Comparison of ENCODE assay signal across 8 mouse cellular contexts in the genomic region with DNA sequence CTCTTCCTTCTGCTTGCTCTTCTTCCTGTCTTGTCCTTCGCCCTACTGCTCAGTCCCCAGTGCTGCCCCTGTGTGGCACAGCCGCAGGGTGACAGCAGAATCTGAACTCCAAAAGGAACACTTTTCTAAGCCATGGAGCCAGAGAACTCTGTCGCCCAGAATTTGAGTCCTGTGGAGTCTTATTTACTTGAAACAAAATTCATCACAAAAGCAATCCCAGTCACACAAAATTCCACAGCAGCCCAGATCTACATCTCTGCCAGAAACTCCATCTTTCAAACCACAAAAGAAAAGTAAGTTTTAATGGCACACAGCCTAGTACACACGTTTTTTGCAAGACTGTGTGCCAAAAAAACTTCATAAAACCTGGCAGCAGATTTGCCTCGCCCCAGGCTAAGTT. TPM values are rescaled to one million over a fixed set of nuclear protein-coding genes. Genes with fewer than 3 reads are reported as not detected.
DNase-seq lines count a peak whose midpoint lies in the region; ATAC-seq and TF ChIP-seq lines count a peak whose summit lies in the region.

No protein-coding gene starts in this region.

- H3K36me3 ChIP-seq in midbrain, embryonic 11.5 days (ENCODE audit: control insufficient read depth, insufficient read depth, low read length): 0 out of 2 replicates have a peak, but pooled peaks cover under 1% of the 10 kb centered on the region
- peaks cover 9% of the 10 kb centered on the region for H3K36me3 ChIP-seq in midbrain, embryonic 13.5 days
- peaks cover 12% of the 10 kb centered on the region for H3K36me3 ChIP-seq in midbrain, postnatal 0 days (ENCODE audit: insufficient read depth, low read length)

- peaks cover 11% of the 10 kb centered on the region for H3K4me1 ChIP-seq in midbrain, embryonic 11.5 days (ENCODE audit: control insufficient read depth, insufficient read depth, low read length)
- H3K4me1 ChIP-seq in midbrain, embryonic 13.5 days (replicated peaks): peaks cover 52% of the 10 kb centered on the region
- peaks cover 14% of the 10 kb centered on the region; the same call in 1 of the 2 replicates for H3K4me1 ChIP-seq in embryonic fibroblast, embryonic 13.5 days (ENCODE audit: control insufficient read depth, insufficient read depth, low read length)
- peaks cover 27% of the 10 kb centered on the region for H3K4me1 ChIP-seq in midbrain, postnatal 0 days (ENCODE audit: insufficient read depth, low read length)

- no peaks in the 10 kb centered on the region for H3K27me3 ChIP-seq in midbrain, embryonic 11.5 days (ENCODE audit: control insufficient read depth, insufficient read depth, low read length)
- no peaks in the 10 kb centered on the region for H3K27me3 ChIP-seq in midbrain, embryonic 13.5 days
- H3K27me3 ChIP-seq in midbrain, postnatal 0 days (ENCODE audit: insufficient read depth, low read length): no peaks in the 10 kb centered on the region

- WGBS in midbrain, embryonic 11.5 days: 55% methylated on average over 5 of the region's 5 CpGs
- 42% methylated on average over 5 of the region's 5 CpGs for WGBS in midbrain, embryonic 13.5 days
- 28% methylated on average over 5 of the region's 5 CpGs for WGBS in midbrain, postnatal 0 days

- H3K4me2 ChIP-seq in midbrain, embryonic 11.5 days: no peak overlapping the region
- no peak overlapping the region for H3K4me2 ChIP-seq in midbrain, embryonic 13.5 days (replicated peaks)
- H3K4me2 ChIP-seq in midbrain, postnatal 0 days (ENCODE audit: low read depth, low read length, poor library complexity, severe bottlenecking): peak overlapping the region; percentile 9; the same call in 1 of the 2 replicates

- TF ChIP-seq POLR2A in embryonic fibroblast, embryonic 13.5 days (IDR thresholded peaks at IDR 0.05; ENCODE audit: low read depth, low read length): no peak

- DNase-seq in adrenal gland, adult (ENCODE audit: inconsistent age in 2 of 2, low spot score in 1 of 2): peak; percentile 45 to 73
- no peak for DNase-seq in adrenal gland, adult 8-10 months
- DNase-seq in midbrain, embryonic 11.5 days (ENCODE audit: low spot score, missing footprints): peak; percentile 83
- peak; percentile 34 to 49 for DNase-seq in kidney, postnatal 25 days
- DNase-seq in midbrain, postnatal 0 days (ENCODE audit: low spot score): peak; percentile 42
- DNase-seq in c-Kit-positive CD71-positive TER-119-positive erythroid progenitor cells, embryonic 14.5 days (ENCODE audit: low spot score): no peak

- no peak overlapping the region for H3K4me3 ChIP-seq in midbrain, embryonic 11.5 days (ENCODE audit: low read depth, low read length)
- H3K4me3 ChIP-seq in midbrain, embryonic 13.5 days (replicated peaks): no peak overlapping the region
- H3K4me3 ChIP-seq in embryonic fibroblast, embryonic 13.5 days (ENCODE audit: insufficient read depth, low read length): no peak overlapping the region
- no peak overlapping the region for H3K4me3 ChIP-seq in midbrain, postnatal 0 days (ENCODE audit: low read depth, low read length)

- no peak for TF ChIP-seq CTCF in embryonic fibroblast, embryonic 13.5 days (IDR thresholded peaks at IDR 0.05; ENCODE audit: borderline replicate concordance, insufficient read depth, low read length)
- peak; percentile 69 for TF ChIP-seq CTCF in midbrain, postnatal 0 days (IDR thresholded peaks at IDR 0.05)

- H3K27ac ChIP-seq in midbrain, embryonic 11.5 days (ENCODE audit: low read depth, low read length): no peak overlapping the region
- H3K27ac ChIP-seq in midbrain, embryonic 13.5 days: no peak overlapping the region
- peak overlapping the region; percentile 46 for H3K27ac ChIP-seq in embryonic fibroblast, embryonic 13.5 days (ENCODE audit: insufficient read depth, low read length)
- no peak overlapping the region for H3K27ac ChIP-seq in midbrain, postnatal 0 days (ENCODE audit: low read depth, low read length)

- H3K9ac ChIP-seq in midbrain, embryonic 11.5 days (ENCODE audit: low read length): no peak overlapping the region
- no peak overlapping the region for H3K9ac ChIP-seq in midbrain, embryonic 13.5 days (replicated peaks)
- no peak overlapping the region for H3K9ac ChIP-seq in midbrain, postnatal 0 days (replicated peaks; ENCODE audit: low read length, poor library complexity, severe bottlenecking)

- 0 out of 2 replicates have a peak, but pooled peaks have one; percentile 38 for ATAC-seq in midbrain, embryonic 11.5 days (ENCODE audit: low FRiP score)
- no peak for ATAC-seq in midbrain, embryonic 13.5 days
- 0 out of 2 replicates have a peak, but pooled peaks have one; percentile 20 for ATAC-seq in midbrain, postnatal 0 days (ENCODE audit: low FRiP score)

- H3K9me3 ChIP-seq in midbrain, embryonic 11.5 days (ENCODE audit: control insufficient read depth, low read length): no peaks in the 10 kb centered on the region
- no peaks in the 10 kb centered on the region for H3K9me3 ChIP-seq in midbrain, embryonic 13.5 days
- H3K9me3 ChIP-seq in midbrain, postnatal 0 days (ENCODE audit: low read length): no peaks in the 10 kb centered on the region

RNA-seq across cellular contexts. Expression of gene Fbxl17, which starts 6.5 kb away (rescaled TPM):
- total RNA-seq in adrenal gland, adult 8-10 months (2022): 10 to 100 TPM; 35.8 to 48.6 (median 42.7) TPM
- polyA plus RNA-seq in midbrain, embryonic 11.5 days (2014; fragmentation: Nextera tagmentation; extraction: Ambion mirVana): 15.8 and 16.5 TPM in 2 replicates
- polyA plus RNA-seq in midbrain, embryonic 13.5 days (2015; fragmentation: Nextera tagmentation; extraction: Ambion mirVana): 28.5 and 29.0 TPM in 2 replicates
- 27.5 and 28.1 TPM in 2 replicates for polyA plus RNA-seq in embryonic fibroblast, embryonic 13.5 days (2011; ENCODE audit: insufficient read length, low read depth, missing spikeins)
- total RNA-seq in midbrain, postnatal 0 days (2014; rRNA removed): 39.2 and 46.0 TPM in 2 replicates
- 16.3 and 16.6 TPM in 2 replicates for polyA plus RNA-seq in midbrain, postnatal 0 days (2015; fragmentation: Nextera tagmentation; extraction: Ambion mirVana)

Comparison
In these comparisons a context has a peak if more than half of its experiments do, and no peak if none do; other contexts are left out.
1. DNase-seq: peak in adrenal gland, adult (2 of 2), midbrain, embryonic 11.5 days (single experiment), kidney, postnatal 25 days (2 of 2) and midbrain, postnatal 0 days (single experiment); none in adrenal gland, adult 8-10 months (single experiment) and c-Kit-positive CD71-positive TER-119-positive erythroid progenitor cells, embryonic 14.5 days (single experiment).